Mouse (Mus musculus) ES-E14 (cell line): ENCODE results near the gene Dst.

Experiments
- CHD2 ChIP-seq: IDR thresholded peaks from 2 replicates; pipeline ENCODE4 v1.6.1; 2014; ENCODE audit warnings: mild to moderate bottlenecking, low read depth, low read length, inconsistent platforms
- HCFC1 ChIP-seq: IDR thresholded peaks from 2 replicates; pipeline ENCODE4 v1.6.1; 2012; ENCODE audit warnings: low read length, inconsistent platforms, borderline replicate concordance; ENCODE audit not compliant: insufficient read depth
- MAFK ChIP-seq: IDR thresholded peaks from 2 replicates; pipeline ENCODE4 v1.6.1; 2014; ENCODE audit warnings: mild to moderate bottlenecking, low read depth, low read length, inconsistent platforms; ENCODE audit not compliant: insufficient read depth
- ZNF384 ChIP-seq: IDR thresholded peaks from 2 replicates; pipeline ENCODE4 v1.6.1; 2012; ENCODE audit warnings: low read depth, low read length, inconsistent platforms

GRCm38 (mm10) chr1:33989643-33990042, 81.6 kb downstream of the Dst start:
- TF ChIP-seq ZNF384 (no peak), CHD2 (no peak), HCFC1 (no peak), MAFK (no peak)
